Mouse (Mus musculus) embryonic fibroblast, embryonic 13.5 days (primary cell): ENCODE measurements around the gene Cdk6.

ENCODE experiments used
- CTCF ChIP-seq: IDR thresholded peaks from 2 replicates; pipeline ENCODE4 v1.5.1; 2011; ENCODE audit warnings: mild to moderate bottlenecking, control low read depth, low read length, moderate library complexity, borderline replicate concordance; ENCODE audit not compliant: insufficient read depth
- POLR2A ChIP-seq: IDR thresholded peaks from 2 replicates; pipeline ENCODE4 v1.6.1; 2011; ENCODE audit warnings: low read depth, mild to moderate bottlenecking, control low read depth, low read length, moderate library complexity

- TF ChIP-seq POLR2A: no peak
- no peak for TF ChIP-seq CTCF
Measured at GRCm38 (mm10) chr5:3509503-3509902, 168.2 kb downstream of the Cdk6 start.
